Mouse (Mus musculus): ENCODE results near the gene Ppp2r5a.

DNA sequence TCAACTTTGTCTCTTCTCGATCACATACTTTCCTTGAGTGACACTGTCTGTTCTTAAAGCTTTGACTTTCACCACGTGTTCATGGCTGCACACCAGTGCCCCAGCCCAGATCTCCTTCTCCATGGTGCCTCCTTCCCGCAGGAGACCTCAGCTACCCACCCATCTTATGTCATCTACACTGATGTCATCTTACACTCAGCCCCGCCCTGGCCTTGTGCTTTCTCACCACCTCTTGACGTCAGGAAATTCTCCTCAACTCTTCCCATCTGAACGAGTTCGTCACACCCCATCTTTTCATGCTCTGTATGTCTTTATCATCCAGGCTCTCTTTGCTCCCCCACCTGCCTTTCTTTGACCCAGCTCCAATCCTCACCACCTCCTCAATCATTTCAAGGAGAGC is 22.8 kb upstream of the Ppp2r5a start:
- TF ChIP-seq CTCF (IDR thresholded peaks at IDR 0.05; ENCODE audit: control insufficient read depth, insufficient read depth, insufficient replicate concordance, low read depth, low read length) = no peak
- TF ChIP-seq POLR2A (IDR thresholded peaks at IDR 0.05; ENCODE audit: control insufficient read depth, low read depth, low read length) = no peak

Data from testis, adult 2 months (tissue).